Mouse (Mus musculus) megakaryocyte, embryonic 14.5 days (primary cell): Measurements from ENCODE around the gene Lrrc75b. TPM values are rescaled to one million over a fixed set of nuclear protein-coding genes. Genes with fewer than 3 reads are reported as not detected.

Experiments
- H3K27me3 ChIP-seq: replicated peaks from 2 replicates; pipeline ENCODE3; 2012; ENCODE audit warnings: inconsistent platforms
- H3K36me3 ChIP-seq: replicated peaks from 2 replicates; pipeline ENCODE3; 2012; ENCODE audit warnings: low read length, inconsistent platforms, mixed read lengths
- H3K4me1 ChIP-seq: 2 replicates; pipeline ENCODE4 v1.6.1; 2012; ENCODE audit warnings: inconsistent platforms
- H3K4me3 ChIP-seq: replicated peaks from 2 replicates; pipeline ENCODE3; 2012; ENCODE audit warnings: moderate library complexity, mild to moderate bottlenecking, inconsistent platforms
- H3K9me3 ChIP-seq: 2 replicates; pipeline ENCODE4 v1.6.1; 2012; ENCODE audit warnings: inconsistent platforms
- FLI1 ChIP-seq: IDR thresholded peaks from 2 replicates; pipeline ENCODE4 v1.6.1; 2012; ENCODE audit warnings: low read length, inconsistent platforms, mixed read lengths
- GATA1 ChIP-seq: IDR thresholded peaks from 3 replicates; pipeline ENCODE4 v1.6.1; 2012; ENCODE audit warnings: mixed read lengths, low read length, inconsistent platforms, borderline replicate concordance
- polyA plus RNA-seq: library from polyadenylated mRNA; stranded (reverse); fragments of >175 nt; gene quantifications from 2 replicates; pipeline ENCODE4 v1.2.3, GENCODE M21; 2012; ENCODE audit warnings: low replicate concordance; ENCODE audit not compliant: insufficient read depth

Lrrc75b gene
- polyA plus RNA-seq, result not detected in 2 replicates

GRCm38 (mm10) chr10:75559676-75560548 is at the start of gene Lrrc75b:
TSS of gene Lrrc75b (minus strand) at chr10:75560330.
- Histone ChIP-seq H3K4me1 (peaks cover 65% of the 10 kb centered on the region), H3K9me3 (peaks cover 14% of the 10 kb centered on the region), H3K4me3 (peak within 1 kb of the TSS; percentile 87), H3K36me3 (no peaks in the 10 kb centered on the region), H3K27me3 (peaks cover 98% of the 10 kb centered on the region)
- TF ChIP-seq FLI1, result no peak
- TF ChIP-seq GATA1, result no peak

GRCm38 (mm10) chr10:75608975-75609374 is 48.8 kb upstream of the Lrrc75b start:
- no peak for TF ChIP-seq FLI1
- no peak for TF ChIP-seq GATA1

GRCm38 (mm10) chr10:75607253-75607652 is 47.1 kb upstream of the Lrrc75b start:
- peaks cover 19% of the 10 kb centered on the region for H3K36me3 ChIP-seq
- peaks cover 5% of the 10 kb centered on the region; the same call in 1 of the 2 replicates for H3K4me1 ChIP-seq
- TF ChIP-seq GATA1 (no peak), FLI1 (no peak)
- H3K9me3 ChIP-seq, result no peaks in the 10 kb centered on the region
- H3K4me3 ChIP-seq, result no peak overlapping the region
- peaks cover 36% of the 10 kb centered on the region for H3K27me3 ChIP-seq

More at GRCm38 (mm10) chr10:75608975-75609374, 48.8 kb upstream of the Lrrc75b start:
- H3K9me3 ChIP-seq, result no peaks in the 10 kb centered on the region
- peaks cover 5% of the 10 kb centered on the region; the same call in 1 of the 2 replicates for H3K4me1 ChIP-seq
- H3K36me3 ChIP-seq, result peaks cover 19% of the 10 kb centered on the region
- no peak overlapping the region for H3K4me3 ChIP-seq
- H3K27me3 ChIP-seq, result peaks cover 24% of the 10 kb centered on the region

GRCm38 (mm10) chr10:75605162-75605846 is 45.2 kb upstream of the Lrrc75b start:
- no peak overlapping the region for H3K4me3 ChIP-seq
- peaks cover 38% of the 10 kb centered on the region for H3K27me3 ChIP-seq
- H3K4me1 ChIP-seq, result peaks cover 10% of the 10 kb centered on the region
- no peak for TF ChIP-seq GATA1
- no peak for TF ChIP-seq FLI1
- no peaks in the 10 kb centered on the region for H3K9me3 ChIP-seq
- peaks cover 17% of the 10 kb centered on the region for H3K36me3 ChIP-seq

GRCm38 (mm10) chr10:75600189-75600730 is 40.1 kb upstream of the Lrrc75b start:
- Histone ChIP-seq H3K27me3 (peaks cover 25% of the 10 kb centered on the region), H3K4me1 (peaks cover 21% of the 10 kb centered on the region), H3K36me3 (peaks cover 26% of the 10 kb centered on the region), H3K4me3 (no peak overlapping the region), H3K9me3 (peaks cover 14% of the 10 kb centered on the region)
- TF ChIP-seq FLI1 (no peak), GATA1 (no peak)

GRCm38 (mm10) chr10:75595981-75596380 is 35.9 kb upstream of the Lrrc75b start:
- Histone ChIP-seq H3K9me3 (peaks cover 14% of the 10 kb centered on the region), H3K36me3 (peaks cover 41% of the 10 kb centered on the region), H3K4me1 (peaks cover 47% of the 10 kb centered on the region), H3K27me3 (no peaks in the 10 kb centered on the region), H3K4me3 (no peak overlapping the region)
- TF ChIP-seq FLI1 (no peak), GATA1 (no peak)

- TF ChIP-seq FLI1 (no peak), GATA1 (no peak)
- peaks cover 72% of the 10 kb centered on the region for H3K4me1 ChIP-seq
- H3K27me3 ChIP-seq, result no peaks in the 10 kb centered on the region
- H3K4me3 ChIP-seq, result peak overlapping the region; percentile 16
- 0 out of 2 replicates have a peak, but pooled peaks cover 3% of the 10 kb centered on the region for H3K9me3 ChIP-seq
- peaks cover 26% of the 10 kb centered on the region for H3K36me3 ChIP-seq
These were observed 32.5 kb upstream of the Lrrc75b start for GRCm38 (mm10) chr10:75592585-75592984.

GRCm38 (mm10) chr10:75591211-75591894 is 31.2 kb upstream of the Lrrc75b start:
- H3K4me3 ChIP-seq, result peak overlapping the region; percentile 85
- H3K9me3 ChIP-seq, result no peaks in the 10 kb centered on the region
- peaks cover 82% of the 10 kb centered on the region for H3K4me1 ChIP-seq
- no peaks in the 10 kb centered on the region for H3K27me3 ChIP-seq
- peaks cover 21% of the 10 kb centered on the region for H3K36me3 ChIP-seq
- no peak for TF ChIP-seq GATA1
- TF ChIP-seq FLI1, result peak; percentile 69; the same call in 1 of the 2 replicates

GRCm38 (mm10) chr10:75589651-75590050 is 29.5 kb upstream of the Lrrc75b start:
- H3K4me1 ChIP-seq, result peaks cover 88% of the 10 kb centered on the region
- peaks cover 11% of the 10 kb centered on the region for H3K36me3 ChIP-seq
- peak overlapping the region; percentile 87 for H3K4me3 ChIP-seq
- H3K27me3 ChIP-seq, result peaks cover 12% of the 10 kb centered on the region
- H3K9me3 ChIP-seq, result no peaks in the 10 kb centered on the region
- TF ChIP-seq GATA1 (no peak), FLI1 (no peak)
